Mouse (Mus musculus) subcutaneous adipose tissue, adult 2 months (tissue): ENCODE data around the gene Tmem202. TPM values are rescaled to one million over a fixed set of nuclear protein-coding genes. Genes with fewer than 3 reads are reported as not detected.

ENCODE experiments used
- polyA plus RNA-seq: library from polyadenylated mRNA; depleted of rRNA; stranded (reverse); fragments of >200 nt; gene quantifications from 2 replicates; pipeline ENCODE4 v1.2.3, GENCODE M21; 2012; ENCODE audit warnings: low replicate concordance; rRNA removed

Gene Tmem202
- 0.90 and 1.0 TPM in 2 replicates for polyA plus RNA-seq

DNA sequence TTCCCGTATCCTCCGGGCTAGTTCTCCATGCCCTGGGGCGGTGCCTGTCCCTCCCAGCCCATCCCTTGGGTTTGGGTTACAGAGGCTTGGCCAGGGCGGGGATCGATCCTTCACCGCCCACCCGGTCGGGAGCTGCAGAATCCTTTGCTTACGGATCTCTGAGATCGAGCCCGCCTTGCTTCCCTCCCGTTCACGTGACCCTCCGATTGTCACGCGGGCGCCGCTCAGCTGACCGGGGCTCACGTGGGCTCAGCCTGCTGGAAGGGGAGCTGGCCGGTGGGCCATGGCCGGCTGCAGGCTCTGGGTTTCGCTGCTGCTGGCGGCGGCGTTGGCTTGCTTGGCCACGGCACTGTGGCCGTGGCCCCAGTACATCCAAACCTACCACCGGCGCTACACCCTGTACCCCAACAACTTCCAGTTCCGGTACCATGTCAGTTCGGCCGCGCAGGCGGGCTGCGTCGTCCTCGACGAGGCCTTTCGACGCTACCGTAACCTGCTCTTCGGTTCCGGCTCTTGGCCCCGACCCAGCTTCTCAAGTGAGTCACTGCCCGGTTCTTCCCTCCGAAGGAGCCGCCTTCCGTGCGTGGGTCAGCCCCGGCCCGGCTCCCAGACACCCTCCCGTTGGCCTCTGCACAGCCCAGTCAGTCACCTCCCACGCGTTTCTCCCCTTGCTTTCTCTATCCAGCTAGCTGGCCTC lies at the start of gene Tmem202, which contains the start of gene Hexa:
Tmem202 (minus strand) TSS at position 407 of the 697 bp plus-strand sequence.
Hexa (plus strand) TSS at position 100 of the 697 bp plus-strand sequence.

GRCm38 (mm10) chr9:59577844-59578504 lies 38.3 kb upstream of the Tmem202 start, which contains the start of gene Celf6:
Celf6 (plus strand) TSS chr9:59577917.

GRCm38 (mm10) chr9:59486549-59487065 lies 53.0 kb downstream of the Tmem202 start, which contains the start of gene Arih1:
Arih1 (minus strand) TSS chr9:59486618.

Other genes starting within 250 kb of the Tmem202 start
- gene Adpgk, start 248.3 kb downstream of the Tmem202 start, polyA plus RNA-seq: 24.3 and 26.8 TPM in 2 replicates
- gene Bbs4, start 186.3 kb downstream of the Tmem202 start, polyA plus RNA-seq: 4.0 and 4.1 TPM in 2 replicates
- gene Arih1, start 53.2 kb downstream of the Tmem202 start, polyA plus RNA-seq: 26.5 and 26.8 TPM in 2 replicates
- 128 and 151 TPM in 2 replicates for gene Hexa, start 307 bp downstream of the Tmem202 start, polyA plus RNA-seq
- 0.24 TPM in 1 of 2 replicates, not detected in the other for gene Celf6, start 38.1 kb upstream of the Tmem202 start, polyA plus RNA-seq
- gene Parp6, start 77.4 kb upstream of the Tmem202 start, polyA plus RNA-seq: 42.0 and 45.4 TPM in 2 replicates
- gene Pkm, start 116.5 kb upstream of the Tmem202 start, polyA plus RNA-seq: 808 and 1,016 TPM in 2 replicates
- 1.0 and 1.5 TPM in 2 replicates for gene Gramd2, start 140.3 kb upstream of the Tmem202 start, polyA plus RNA-seq
- gene Senp8, start 210.9 kb upstream of the Tmem202 start, polyA plus RNA-seq: 5.8 and 6.8 TPM in 2 replicates
- 5.1 and 7.5 TPM in 2 replicates for gene Myo9a, start 211.0 kb upstream of the Tmem202 start, polyA plus RNA-seq